Mouse (Mus musculus): ENCODE data around the gene Car11. TPM values are rescaled to one million over a fixed set of nuclear protein-coding genes. Genes with fewer than 3 reads are reported as not detected.

Gene Car11
- polyA plus RNA-seq, 1 experiment: 351 TPM

GRCm38 (mm10) chr7:45702809-45703520 lies 3.3 kb downstream of the Car11 start:
- no peak for TF ChIP-seq CTCF (IDR thresholded peaks at IDR 0.05; ENCODE audit: extremely low read depth, insufficient read depth, low read length)
- no peak for TF ChIP-seq POLR2A (IDR thresholded peaks at IDR 0.05; ENCODE audit: extremely low read depth, insufficient read depth, low read length)
- no peak overlapping the region for H3K4me3 ChIP-seq (ENCODE audit: insufficient read depth, low read length)
- H3K27ac ChIP-seq (ENCODE audit: insufficient read depth, low read length): no peak overlapping the region
- H3K4me1 ChIP-seq (ENCODE audit: control insufficient read depth, insufficient read depth, low read length): no peaks in the 10 kb centered on the region

- H3K27ac ChIP-seq (ENCODE audit: insufficient read depth, low read length): peak overlapping the region; percentile 87
- TF ChIP-seq POLR2A (IDR thresholded peaks at IDR 0.05; ENCODE audit: extremely low read depth, insufficient read depth, low read length) (no peak; the same call in 1 of the 2 replicates), CTCF (IDR thresholded peaks at IDR 0.05; ENCODE audit: extremely low read depth, insufficient read depth, low read length) (no peak)
- H3K4me3 ChIP-seq (ENCODE audit: insufficient read depth, low read length): peak overlapping the region; percentile 45
- H3K4me1 ChIP-seq (ENCODE audit: control insufficient read depth, insufficient read depth, low read length): peaks cover 6% of the 10 kb centered on the region; the same call in 1 of the 2 replicates
These were observed 3.9 kb downstream of the Car11 start for GRCm38 (mm10) chr7:45703521-45704033.

DNA sequence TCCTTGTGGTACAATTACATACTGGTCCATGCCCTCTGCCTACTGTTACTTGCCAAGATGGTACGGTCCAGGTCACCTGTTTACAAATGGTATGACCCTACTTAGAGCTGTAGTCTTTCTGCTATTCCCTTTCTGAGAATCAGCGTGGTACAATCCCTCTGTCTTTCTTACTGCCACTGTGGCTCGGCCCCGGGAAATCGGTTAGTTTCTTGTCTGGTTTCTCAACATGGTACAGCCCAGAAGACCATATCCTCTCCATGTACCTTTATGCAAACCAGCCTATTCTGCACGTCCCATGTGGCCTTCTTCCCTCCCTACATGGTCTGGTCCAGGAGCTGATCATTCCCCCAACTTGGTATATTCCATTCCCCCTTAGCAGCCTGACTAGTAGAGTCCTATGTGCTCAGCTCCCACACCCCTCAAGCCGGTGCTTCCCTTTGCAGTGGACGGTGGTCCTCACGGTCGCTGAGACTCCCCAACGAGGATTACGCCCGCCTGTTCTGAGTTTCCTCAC lies 4.5 kb downstream of the Car11 start:
- TF ChIP-seq CTCF (IDR thresholded peaks at IDR 0.05; ENCODE audit: extremely low read depth, insufficient read depth, low read length): no peak
- peak; percentile 88 for TF ChIP-seq POLR2A (IDR thresholded peaks at IDR 0.05; ENCODE audit: extremely low read depth, insufficient read depth, low read length)
- Histone ChIP-seq H3K27ac (ENCODE audit: insufficient read depth, low read length) (peak overlapping the region; percentile 87), H3K4me3 (ENCODE audit: insufficient read depth, low read length) (peak overlapping the region; percentile 45), H3K4me1 (ENCODE audit: control insufficient read depth, insufficient read depth, low read length) (peaks cover 9% of the 10 kb centered on the region; the same call in 1 of the 2 replicates)

DNA sequence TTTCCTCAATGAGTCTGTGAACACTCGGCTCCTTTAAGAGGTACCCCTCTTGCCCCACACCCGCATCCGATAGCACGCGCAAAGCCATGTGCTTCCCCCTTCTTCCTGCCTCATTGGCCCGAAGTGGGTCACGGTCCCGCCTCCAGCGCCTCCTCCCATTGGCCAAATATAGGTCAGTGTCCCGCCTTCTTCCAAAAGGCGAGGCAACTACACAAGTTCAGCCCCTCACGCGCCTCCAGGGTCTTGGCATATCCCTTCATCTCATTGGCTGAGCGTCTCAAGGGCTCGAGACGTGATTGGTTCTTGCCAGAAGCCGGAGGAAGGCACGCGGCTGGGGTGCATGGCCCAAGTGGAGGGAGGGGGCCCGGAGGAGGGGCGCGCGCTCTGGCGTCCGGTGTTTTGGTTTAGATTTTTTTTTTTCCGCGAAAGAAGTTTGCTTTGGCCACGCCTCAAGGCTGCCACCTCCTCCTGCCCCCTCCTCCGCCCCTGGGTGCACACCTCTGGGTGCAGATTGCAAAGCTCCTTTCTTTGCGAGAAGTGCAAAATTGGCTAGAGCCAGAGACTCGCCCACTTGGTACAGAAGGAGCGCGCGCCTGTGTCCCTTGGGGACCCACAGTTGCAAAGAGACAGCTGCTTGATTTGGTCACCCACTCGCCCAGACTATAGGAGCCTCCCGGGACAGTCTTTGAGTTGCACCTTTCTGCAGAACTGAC lies 5.2 kb downstream of the Car11 start, which contains the start of gene Dbp:
TSS of gene Dbp (plus strand) at position 359 of the 713 bp plus-strand sequence.
- peak within 1 kb of the TSS; percentile 97 for H3K4me3 ChIP-seq (ENCODE audit: insufficient read depth, low read length)

DNA sequence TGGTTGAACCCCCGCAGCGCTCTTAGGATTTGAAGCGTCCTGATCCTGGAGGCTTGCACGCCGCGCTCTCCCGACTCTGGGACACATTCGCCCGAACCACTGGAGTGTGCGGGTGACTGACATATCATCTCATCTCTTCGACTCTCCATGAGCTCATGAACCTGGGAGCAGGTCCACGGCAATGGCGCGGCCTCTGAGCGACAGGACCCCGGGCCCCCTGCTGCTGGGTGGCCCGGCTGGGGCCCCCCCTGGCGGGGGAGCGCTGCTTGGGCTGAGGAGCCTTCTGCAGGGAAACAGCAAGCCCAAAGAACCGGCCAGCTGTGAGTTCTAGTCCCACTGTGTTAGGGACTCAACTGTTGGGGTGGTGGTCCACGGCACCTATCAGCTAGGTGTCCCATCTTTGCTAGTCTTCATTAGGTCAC lies 5.8 kb downstream of the Car11 start:
- H3K4me3 ChIP-seq (ENCODE audit: insufficient read depth, low read length): peak overlapping the region; percentile 97
- peaks cover 11% of the 10 kb centered on the region for H3K4me1 ChIP-seq (ENCODE audit: control insufficient read depth, insufficient read depth, low read length)
- peak overlapping the region; percentile 100 for H3K27ac ChIP-seq (ENCODE audit: insufficient read depth, low read length)
- TF ChIP-seq POLR2A (IDR thresholded peaks at IDR 0.05; ENCODE audit: extremely low read depth, insufficient read depth, low read length) (no peak), CTCF (IDR thresholded peaks at IDR 0.05; ENCODE audit: extremely low read depth, insufficient read depth, low read length) (no peak)

More for the DNA sequence above, 5.2 kb downstream of the Car11 start, which contains the start of gene Dbp:
- Histone ChIP-seq H3K27ac (ENCODE audit: insufficient read depth, low read length) (peak within 1 kb of the TSS; percentile 100), H3K4me1 (ENCODE audit: control insufficient read depth, insufficient read depth, low read length) (peaks cover 11% of the 10 kb centered on the region)
- TF ChIP-seq CTCF (IDR thresholded peaks at IDR 0.05; ENCODE audit: extremely low read depth, insufficient read depth, low read length) (no peak), POLR2A (IDR thresholded peaks at IDR 0.05; ENCODE audit: extremely low read depth, insufficient read depth, low read length) (peak; percentile 66)

- H3K27ac ChIP-seq (ENCODE audit: insufficient read depth, low read length): peak overlapping the region; percentile 100
- peak overlapping the region; percentile 97 for H3K4me3 ChIP-seq (ENCODE audit: insufficient read depth, low read length)
- TF ChIP-seq CTCF (IDR thresholded peaks at IDR 0.05; ENCODE audit: extremely low read depth, insufficient read depth, low read length) (no peak), POLR2A (IDR thresholded peaks at IDR 0.05; ENCODE audit: extremely low read depth, insufficient read depth, low read length) (peak; percentile 59; the same call in 1 of the 2 replicates)
- peaks cover 11% of the 10 kb centered on the region for H3K4me1 ChIP-seq (ENCODE audit: control insufficient read depth, insufficient read depth, low read length)
These were observed 6.2 kb downstream of the Car11 start for GRCm38 (mm10) chr7:45705873-45706281.

GRCm38 (mm10) chr7:45706721-45707241 lies 7.1 kb downstream of the Car11 start:
- H3K4me1 ChIP-seq (ENCODE audit: control insufficient read depth, insufficient read depth, low read length): peaks cover 11% of the 10 kb centered on the region
- TF ChIP-seq POLR2A (IDR thresholded peaks at IDR 0.05; ENCODE audit: extremely low read depth, insufficient read depth, low read length) (peak; percentile 46; the same call in 1 of the 2 replicates), CTCF (IDR thresholded peaks at IDR 0.05; ENCODE audit: extremely low read depth, insufficient read depth, low read length) (no peak)
- peak overlapping the region; percentile 100 for H3K27ac ChIP-seq (ENCODE audit: insufficient read depth, low read length)
- peak overlapping the region; percentile 97 for H3K4me3 ChIP-seq (ENCODE audit: insufficient read depth, low read length)

DNA sequence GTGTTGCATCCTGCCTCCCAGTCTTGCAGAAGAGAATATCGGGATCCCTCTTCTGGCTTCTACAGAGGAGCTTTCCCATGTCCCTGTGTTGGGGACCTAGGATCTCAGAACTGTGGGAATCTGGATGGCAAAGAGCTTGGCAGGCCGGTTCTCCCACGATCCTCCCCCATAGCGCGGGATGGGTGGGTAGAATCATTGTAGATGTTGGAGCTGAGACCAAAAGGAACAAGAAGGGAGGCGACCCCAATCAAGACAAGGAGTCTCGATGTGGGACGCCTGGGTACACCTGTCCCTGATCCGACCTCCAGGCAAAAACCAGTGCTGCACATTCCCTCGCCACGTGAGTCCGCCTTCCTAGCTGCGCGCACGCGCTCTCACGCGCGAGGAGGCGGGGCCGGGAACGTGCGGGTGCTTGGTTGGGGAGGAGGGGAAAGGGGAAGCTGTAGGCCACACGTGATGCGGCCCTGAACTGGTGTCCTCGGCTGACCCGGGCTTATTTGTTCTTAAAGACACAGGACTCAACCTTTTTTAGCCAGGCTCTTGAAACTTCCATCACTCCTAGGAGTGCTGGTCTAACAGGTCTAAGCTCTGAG lies 7.8 kb downstream of the Car11 start:
- TF ChIP-seq CTCF (IDR thresholded peaks at IDR 0.05; ENCODE audit: extremely low read depth, insufficient read depth, low read length) (no peak), POLR2A (IDR thresholded peaks at IDR 0.05; ENCODE audit: extremely low read depth, insufficient read depth, low read length) (peak; percentile 69)
- H3K27ac ChIP-seq (ENCODE audit: insufficient read depth, low read length): peak overlapping the region; percentile 95
- H3K4me1 ChIP-seq (ENCODE audit: control insufficient read depth, insufficient read depth, low read length): peaks cover 11% of the 10 kb centered on the region
- peak overlapping the region; percentile 97 for H3K4me3 ChIP-seq (ENCODE audit: insufficient read depth, low read length)

Measured in cortical plate, adult 2 months (tissue).